Mouse (Mus musculus) forebrain, embryonic 10.5 days (tissue): Measurements from ENCODE around the gene Mcu. TPM values are rescaled to one million over a fixed set of nuclear protein-coding genes. Genes with fewer than 3 reads are reported as not detected.
A peak's percentile ranks its signal among the peaks of the same experiment; 100 is the strongest.

Experiments
- DNase-seq: peaks from one replicate; pipeline ENCODE4 v3.0.0-alpha.2; 2017; ENCODE audit warnings: low spot score; ENCODE audit errors: extremely low spot score
- H3K27ac ChIP-seq: fragments of 300-500 bp; sonication (generic); 2 replicates; pipeline ENCODE4 v1.5.1; 2016; ENCODE audit warnings: mild to moderate bottlenecking
- H3K27me3 ChIP-seq: fragments of 300-500 bp; sonication (generic); 2 replicates; pipeline ENCODE4 v1.6.1; 2016; ENCODE audit warnings: mild to moderate bottlenecking; ENCODE audit not compliant: poor library complexity, severe bottlenecking
- H3K36me3 ChIP-seq: fragments of 300-500 bp; sonication (generic); replicated peaks from 2 replicates; pipeline ENCODE4 v1.6.1; 2016; ENCODE audit warnings: mild to moderate bottlenecking, moderate library complexity
- H3K4me1 ChIP-seq: fragments of 300-500 bp; sonication (generic); 2 replicates; pipeline ENCODE4 v1.6.1; 2016
- H3K4me3 ChIP-seq: fragments of 300-500 bp; sonication (generic); 2 replicates; pipeline ENCODE4 v1.5.1; 2016; ENCODE audit warnings: mild to moderate bottlenecking, moderate library complexity
- H3K9me3 ChIP-seq: fragments of 300-500 bp; sonication (generic); 2 replicates; pipeline ENCODE4 v1.6.1; 2016; ENCODE audit warnings: mild to moderate bottlenecking, moderate library complexity
- whole genome bisulfite sequencing: fragments of 180-500 bp; shearing (Covaris S2); methylation state at CpG from one replicate; pipeline ENCODE4 v1.1.7; 2016; 5-methylcytosine and 5-hydroxymethylcytosine counted together
- polyA plus RNA-seq: library from polyadenylated mRNA; unstranded; fragments of >200 nt; fragmentation: Nextera tagmentation; extraction: Ambion mirVana; gene quantifications from 2 replicates; pipeline ENCODE4 v1.2.1, GENCODE M21; 2016

Mcu gene
- polyA plus RNA-seq, 1 experiment from 2014 or later = 19.1 TPM

- 77% methylated on average over 12 of the region's 12 CpGs for WGBS
- H3K4me3 ChIP-seq = no peak overlapping the region
Measured at GRCm38 (mm10) chr10:59577871-59578801, 38.4 kb downstream of the Mcu start.

GRCm38 (mm10) chr10:59576305-59576704, 40.2 kb downstream of the Mcu start:
- DNase-seq = no peak
- WGBS = 73% methylated on average over 5 of the region's 5 CpGs
- Histone ChIP-seq H3K27me3 (no peaks in the 10 kb centered on the region), H3K9me3 (peaks cover 28% of the 10 kb centered on the region), H3K4me3 (no peak overlapping the region), H3K36me3 (peaks cover 13% of the 10 kb centered on the region; the same call in 1 of the 2 replicates), H3K4me1 (peaks cover 23% of the 10 kb centered on the region), H3K27ac (no peak overlapping the region)

More at GRCm38 (mm10) chr10:59577871-59578801, 38.4 kb downstream of the Mcu start:
- no peak for DNase-seq
- Histone ChIP-seq H3K27me3 (no peaks in the 10 kb centered on the region), H3K4me1 (peaks cover 28% of the 10 kb centered on the region), H3K9me3 (peaks cover 16% of the 10 kb centered on the region), H3K36me3 (peaks cover 15% of the 10 kb centered on the region), H3K27ac (peak overlapping the region; percentile 44; the same call in 1 of the 2 replicates)

- Histone ChIP-seq H3K27me3 (no peaks in the 10 kb centered on the region), H3K4me3 (no peak overlapping the region), H3K9me3 (peaks cover 28% of the 10 kb centered on the region), H3K4me1 (peaks cover 28% of the 10 kb centered on the region), H3K27ac (no peak overlapping the region), H3K36me3 (peaks cover 13% of the 10 kb centered on the region; the same call in 1 of the 2 replicates)
- 94% methylated on average over 5 of the region's 5 CpGs for WGBS
- DNase-seq = no peak
Measured at GRCm38 (mm10) chr10:59571964-59572363, 44.5 kb downstream of the Mcu start.

DNA sequence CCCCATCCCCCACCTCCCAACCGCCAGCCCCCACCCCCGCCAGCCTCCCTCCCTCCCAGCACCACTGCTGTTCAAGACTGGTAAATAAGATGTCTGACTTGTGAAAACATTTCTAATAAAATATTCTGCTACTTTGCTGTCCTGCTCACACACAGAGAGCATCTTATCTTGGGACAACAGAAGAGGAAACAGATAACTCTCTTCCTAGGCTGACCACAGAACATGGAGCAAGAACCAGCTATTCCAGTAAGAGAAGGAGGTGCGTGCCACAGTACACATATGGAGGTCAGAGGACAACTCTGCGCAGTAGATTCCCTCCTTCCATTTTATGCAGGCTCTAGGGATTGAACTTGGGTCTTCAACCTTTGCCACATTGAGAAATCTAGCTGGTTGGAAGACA, 45.2 kb downstream of the Mcu start:
- Histone ChIP-seq H3K27me3 (no peaks in the 10 kb centered on the region), H3K9me3 (peaks cover 28% of the 10 kb centered on the region), H3K4me1 (peaks cover 26% of the 10 kb centered on the region), H3K36me3 (peaks cover 13% of the 10 kb centered on the region; the same call in 1 of the 2 replicates), H3K27ac (no peak overlapping the region), H3K4me3 (no peak overlapping the region)
- 88% methylated on average over 4 of the region's 4 CpGs for WGBS
- DNase-seq = no peak

- WGBS = 84% methylated on average over 2 of the region's 2 CpGs
- Histone ChIP-seq H3K4me3 (no peak overlapping the region), H3K27me3 (no peaks in the 10 kb centered on the region), H3K27ac (no peak overlapping the region), H3K9me3 (peaks cover 28% of the 10 kb centered on the region), H3K36me3 (peaks cover 13% of the 10 kb centered on the region; the same call in 1 of the 2 replicates), H3K4me1 (peaks cover 27% of the 10 kb centered on the region)
- no peak for DNase-seq
Measured at GRCm38 (mm10) chr10:59570780-59571179, 45.7 kb downstream of the Mcu start.

GRCm38 (mm10) chr10:59570360-59570759, 46.1 kb downstream of the Mcu start:
- peaks cover 28% of the 10 kb centered on the region for H3K9me3 ChIP-seq
- 87% methylated on average over 6 of the region's 6 CpGs for WGBS
- H3K4me1 ChIP-seq = peaks cover 31% of the 10 kb centered on the region
- H3K4me3 ChIP-seq = no peak overlapping the region
- no peak overlapping the region for H3K27ac ChIP-seq
- no peak for DNase-seq
- peaks cover 13% of the 10 kb centered on the region; the same call in 1 of the 2 replicates for H3K36me3 ChIP-seq
- no peaks in the 10 kb centered on the region for H3K27me3 ChIP-seq

- no peak for DNase-seq
- Histone ChIP-seq H3K9me3 (peaks cover 26% of the 10 kb centered on the region), H3K4me3 (no peak overlapping the region), H3K4me1 (peaks cover 40% of the 10 kb centered on the region), H3K36me3 (peaks cover 13% of the 10 kb centered on the region; the same call in 1 of the 2 replicates), H3K27ac (no peak overlapping the region), H3K27me3 (no peaks in the 10 kb centered on the region)
- WGBS = 87% methylated on average over 1 of the region's 1 CpGs
Measured at GRCm38 (mm10) chr10:59569481-59569869, 47.0 kb downstream of the Mcu start.

DNA sequence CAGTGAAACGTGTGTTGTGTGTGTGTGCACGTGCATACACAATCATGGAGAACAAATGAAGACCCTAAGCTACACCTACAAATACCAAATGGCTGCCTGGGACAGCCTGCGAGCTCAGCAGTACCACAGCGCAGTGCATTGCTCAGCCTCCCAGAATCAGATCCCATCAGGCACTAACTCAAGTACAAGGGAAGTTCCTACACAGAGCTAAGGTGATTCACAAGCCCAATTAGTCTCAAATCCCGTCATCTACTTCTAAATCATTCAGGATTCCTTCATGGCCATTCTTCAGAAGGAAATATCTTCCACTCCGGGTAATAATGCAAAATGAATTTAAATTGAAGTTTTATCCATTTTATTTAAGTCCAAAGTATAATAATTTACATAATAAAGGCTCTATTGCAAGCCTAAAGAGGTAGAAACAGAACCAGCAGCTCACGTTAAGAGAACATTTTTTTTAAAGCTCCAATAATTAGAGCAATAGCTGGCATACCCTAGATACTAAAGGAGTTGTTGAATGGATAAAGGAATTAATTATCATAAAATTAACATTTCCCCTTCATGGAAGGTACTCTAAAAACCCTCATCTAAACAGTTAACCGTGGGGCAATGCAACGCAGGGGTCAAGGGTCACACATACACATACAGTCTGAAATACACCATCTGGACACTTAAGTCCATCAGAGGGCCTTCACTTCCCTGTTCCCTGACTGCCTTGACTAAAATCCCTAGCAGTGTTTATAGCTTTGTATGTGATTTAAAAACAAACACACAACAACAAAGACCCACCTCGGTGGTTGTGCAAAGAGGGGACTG, 47.6 kb downstream of the Mcu start:
- Histone ChIP-seq H3K27ac (no peak overlapping the region), H3K9me3 (peaks cover 20% of the 10 kb centered on the region), H3K27me3 (no peaks in the 10 kb centered on the region), H3K4me3 (no peak overlapping the region), H3K36me3 (peaks cover 10% of the 10 kb centered on the region; the same call in 1 of the 2 replicates), H3K4me1 (peaks cover 43% of the 10 kb centered on the region)
- DNase-seq = no peak
- WGBS = 78% methylated on average over 10 of the region's 10 CpGs

- 0 out of 2 replicates have a peak, but pooled peaks cover 2% of the 10 kb centered on the region for H3K9me3 ChIP-seq
- 95% methylated on average over 13 of the region's 13 CpGs for WGBS
- H3K4me3 ChIP-seq = no peak overlapping the region
- H3K27me3 ChIP-seq = no peaks in the 10 kb centered on the region
- H3K36me3 ChIP-seq = no peaks in the 10 kb centered on the region
- H3K4me1 ChIP-seq = peaks cover 48% of the 10 kb centered on the region
- H3K27ac ChIP-seq = no peak overlapping the region
- no peak for DNase-seq
Measured at GRCm38 (mm10) chr10:59566968-59567367, 49.5 kb downstream of the Mcu start.

DNA sequence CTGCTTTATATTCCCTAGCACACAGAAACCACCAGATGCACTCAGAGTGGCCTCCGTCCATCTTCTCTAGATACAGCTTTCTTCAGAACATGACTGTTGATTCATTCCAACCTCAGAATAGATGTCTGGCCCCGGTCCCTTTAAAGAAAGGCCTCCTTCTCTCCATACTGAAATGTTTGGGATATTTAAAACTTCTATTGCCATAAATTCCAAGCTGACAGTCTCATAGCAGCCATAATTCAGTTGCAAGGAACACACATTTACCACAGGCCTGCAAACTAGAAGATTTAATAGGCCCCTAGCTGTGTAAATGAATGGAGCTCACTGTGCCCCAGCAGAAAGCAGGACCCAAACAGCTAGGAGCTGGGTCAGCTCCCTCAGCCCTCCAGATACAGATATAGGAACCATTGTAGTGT, 50.5 kb downstream of the Mcu start:
- H3K27me3 ChIP-seq = no peaks in the 10 kb centered on the region
- no peaks in the 10 kb centered on the region for H3K36me3 ChIP-seq
- no peak for DNase-seq
- H3K27ac ChIP-seq = no peak overlapping the region
- no peaks in the 10 kb centered on the region for H3K9me3 ChIP-seq
- peaks cover 45% of the 10 kb centered on the region for H3K4me1 ChIP-seq
- H3K4me3 ChIP-seq = no peak overlapping the region
- WGBS = 93% methylated on average over 2 of the region's 2 CpGs

GRCm38 (mm10) chr10:59564551-59564950, 51.9 kb downstream of the Mcu start:
- no peak overlapping the region for H3K4me3 ChIP-seq
- no peaks in the 10 kb centered on the region for H3K9me3 ChIP-seq
- no peaks in the 10 kb centered on the region for H3K36me3 ChIP-seq
- H3K27me3 ChIP-seq = no peaks in the 10 kb centered on the region
- H3K27ac ChIP-seq = 0 out of 2 replicates have a peak overlapping the region, but pooled peaks have one; percentile 30
- H3K4me1 ChIP-seq = peaks cover 47% of the 10 kb centered on the region
- 93% methylated on average over 5 of the region's 5 CpGs for WGBS
- DNase-seq = no peak

GRCm38 (mm10) chr10:59562511-59562910, 54.0 kb downstream of the Mcu start:
- WGBS = 84% methylated on average over 4 of the region's 4 CpGs
- Histone ChIP-seq H3K4me3 (no peak overlapping the region), H3K27ac (no peak overlapping the region), H3K4me1 (peaks cover 31% of the 10 kb centered on the region), H3K36me3 (no peaks in the 10 kb centered on the region), H3K27me3 (no peaks in the 10 kb centered on the region), H3K9me3 (no peaks in the 10 kb centered on the region)
- no peak for DNase-seq
